8 mouse cellular contexts compared by ENCODE assay signal in the genomic region with DNA sequence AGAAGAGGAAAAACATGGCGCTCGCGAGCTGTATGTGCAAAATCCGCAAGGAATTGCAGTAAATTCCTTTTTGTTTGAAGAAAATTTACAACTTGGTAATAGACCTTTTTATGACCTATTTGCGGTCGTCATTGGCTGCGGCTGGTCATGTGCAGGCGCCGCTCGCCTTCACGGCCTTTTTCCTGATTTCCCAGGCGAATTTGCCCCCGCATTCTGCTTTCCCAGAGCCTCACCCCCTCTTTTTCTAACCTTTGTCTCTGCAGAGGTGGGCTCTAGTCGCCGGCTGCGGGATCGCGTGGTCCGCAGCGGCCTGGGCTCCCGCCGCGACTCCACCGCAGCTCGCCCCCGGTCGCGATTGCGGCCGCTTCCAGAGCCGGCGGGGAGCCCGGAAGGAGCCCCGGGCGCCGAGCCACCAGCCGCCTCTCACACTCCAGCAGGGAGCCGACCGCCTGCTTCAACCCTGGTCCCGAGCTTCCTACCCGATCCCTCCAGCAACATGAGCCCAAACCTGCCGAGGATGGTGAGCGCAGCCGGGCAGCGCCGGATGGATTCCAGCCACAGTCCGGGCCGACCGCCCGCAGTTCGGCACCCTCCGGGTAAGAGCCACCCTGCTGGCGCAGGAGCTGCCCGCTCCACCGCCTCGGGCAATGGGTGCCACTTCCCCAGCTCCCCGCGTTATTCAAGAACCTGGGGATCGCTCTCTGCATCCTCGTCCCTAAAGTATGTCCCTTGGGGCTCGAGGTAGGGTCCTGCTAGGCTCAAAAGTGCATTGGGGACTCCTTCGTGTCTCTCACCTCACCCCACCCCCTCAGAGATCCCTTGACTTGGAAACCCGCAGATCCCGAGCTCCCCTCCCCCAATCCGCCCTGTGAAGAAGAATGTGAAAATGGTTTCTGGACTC. TPM values are rescaled to one million over a fixed set of nuclear protein-coding genes. Genes with fewer than 3 reads are reported as not detected.
DNase-seq lines count a peak whose midpoint lies in the region; ATAC-seq and TF ChIP-seq lines count a peak whose summit lies in the region.

TSS of gene Hoxd3 (plus strand) at position 207 of the 901 bp plus-strand sequence.
TSS of gene Hoxd4 (plus strand) at position 209 of the 901 bp plus-strand sequence.

- peaks cover 0 to 2% of the 10 kb centered on the region in 2 experiments; a peak in 1 of 4 replicates for H3K4me1 ChIP-seq in ES-E14 (ENCODE audit: control insufficient read depth in 2 of 2, insufficient read depth in 2 of 2, low read length in 2 of 2, poor library complexity in 1 of 2)
- peaks cover 13% of the 10 kb centered on the region for H3K4me1 ChIP-seq in heart, embryonic 13.5 days
- peaks cover 39% of the 10 kb centered on the region for H3K4me1 ChIP-seq in neural tube, embryonic 14.5 days (ENCODE audit: control insufficient read depth, insufficient read depth, low read length)

- no peak within 1 kb of the TSS for H3K27ac ChIP-seq in ES-E14 (ENCODE audit: insufficient read depth, low read depth, low read length, poor library complexity, severe bottlenecking)
- H3K27ac ChIP-seq in heart, embryonic 13.5 days (replicated peaks): no peak within 1 kb of the TSS
- H3K27ac ChIP-seq in neural tube, embryonic 14.5 days (ENCODE audit: low read depth, low read length): peak within 1 kb of the TSS; percentile 100

- H3K9me3 ChIP-seq in ES-E14 (ENCODE audit: control insufficient read depth, insufficient read depth, low read depth, low read length): no peaks in the 10 kb centered on the region
- no peaks in the 10 kb centered on the region for H3K9me3 ChIP-seq in heart, embryonic 13.5 days
- no peaks in the 10 kb centered on the region for H3K9me3 ChIP-seq in neural tube, embryonic 14.5 days (ENCODE audit: control insufficient read depth, low read length)

- H3K4me2 ChIP-seq in heart, embryonic 13.5 days: peak within 1 kb of the TSS; percentile 68
- peak within 1 kb of the TSS; percentile 75 for H3K4me2 ChIP-seq in neural tube, embryonic 14.5 days (ENCODE audit: low read depth, low read length)

- no peaks in the 10 kb centered on the region for H3K36me3 ChIP-seq in ES-E14 (ENCODE audit: control insufficient read depth, insufficient read depth, low read length, poor library complexity, severe bottlenecking)
- H3K36me3 ChIP-seq in heart, embryonic 13.5 days: no peaks in the 10 kb centered on the region
- H3K36me3 ChIP-seq in neural tube, embryonic 14.5 days (ENCODE audit: control insufficient read depth, insufficient read depth, low read length): no peaks in the 10 kb centered on the region

- under 1% methylated on average over 65 of the region's 65 CpGs for WGBS in heart, embryonic 13.5 days
- under 1% methylated on average over 65 of the region's 65 CpGs for WGBS in neural tube, embryonic 14.5 days

- peaks cover 99% of the 10 kb centered on the region for H3K27me3 ChIP-seq in heart, embryonic 13.5 days (replicated peaks)
- H3K27me3 ChIP-seq in neural tube, embryonic 14.5 days (ENCODE audit: control insufficient read depth, insufficient read depth, low read length): no peaks in the 10 kb centered on the region

- H3K4me3 ChIP-seq in ES-E14 (ENCODE audit: insufficient read depth in 1 of 2, low read depth in 1 of 2, low read length in 2 of 2, poor library complexity in 1 of 2, severe bottlenecking in 1 of 2): peak within 1 kb of the TSS; percentile 46 to 52
- H3K4me3 ChIP-seq in heart, embryonic 13.5 days: peak within 1 kb of the TSS; percentile 49
- H3K4me3 ChIP-seq in neural tube, embryonic 14.5 days (ENCODE audit: low read depth, low read length): peak within 1 kb of the TSS; percentile 99

- H3K9ac ChIP-seq in ES-E14 (ENCODE audit: insufficient read depth, low read depth, low read length, poor library complexity, severe bottlenecking): no peak within 1 kb of the TSS
- H3K9ac ChIP-seq in heart, embryonic 13.5 days: peak within 1 kb of the TSS; percentile 35; the same call in 1 of the 2 replicates
- peak within 1 kb of the TSS; percentile 100 for H3K9ac ChIP-seq in neural tube, embryonic 14.5 days (replicated peaks; ENCODE audit: low read depth, low read length)

- no peak for ATAC-seq in heart, embryonic 13.5 days (ENCODE audit: extremely low read depth, insufficient number of reproducible peaks, low FRiP score, low TSS enrichment)
- ATAC-seq in neural tube, embryonic 14.5 days (ENCODE audit: low read depth): peak; percentile 74
- ATAC-seq in monocyte, adult 5-6 weeks (replicated peaks; ENCODE audit: insufficient number of reproducible peaks, low FRiP score, low TSS enrichment, poor library complexity, severe bottlenecking): no peak

- in situ Hi-C loops in ES-E14 (cut with MboI; ENCODE audit: low sequenced_read_pairs in 2 of 2, unreplicated experiment in 2 of 2): loop anchor here (10.0 to 25.0 kb wide), 4 partner anchors 343 to 875 kb away; no protein-coding TSS in a partner anchor

- no peak for DNase-seq in ES-E14 (ENCODE audit: low read depth, low spot score)
- peak; percentile 81 for DNase-seq in adrenal gland, postnatal 14 days
- DNase-seq in kidney, postnatal 25 days: peak; percentile 80 to 87
- no peak for DNase-seq in thymus, postnatal 0 days (ENCODE audit: low spot score)
- no peak for DNase-seq in left cerebral cortex, adult 8-10 months (ENCODE audit: low spot score in 2 of 2)

TF ChIP-seq in ES-E14, 5 proteins besides CTCF, POLR2A, EP300 and RAD21:
- TF ChIP-seq CHD2 (IDR thresholded peaks at IDR 0.05; ENCODE audit: low read depth, low read length) (no peak), ZNF384 (IDR thresholded peaks at IDR 0.05; ENCODE audit: low read depth, low read length) (no peak), ZC3H11A (IDR thresholded peaks at IDR 0.05; ENCODE audit: borderline replicate concordance, low read depth, low read length) (no peak), MAFK (IDR thresholded peaks at IDR 0.05; ENCODE audit: insufficient read depth, low read depth, low read length) (no peak), HCFC1 (IDR thresholded peaks at IDR 0.05; ENCODE audit: borderline replicate concordance, insufficient read depth, low read length) (no peak)

RNA-seq across cellular contexts. Expression of gene Hoxd3, which starts in this region (rescaled TPM):
- 0.40 TPM in 1 of 2 replicates, not detected in the other for total RNA-seq in ES-E14 (2012; rRNA removed)
- total RNA-seq in adrenal gland, postnatal 14 days (2021): 0.85 and 0.98 TPM in 2 replicates
- polyA plus RNA-seq in heart, embryonic 13.5 days (2015; fragmentation: Nextera tagmentation; extraction: Ambion mirVana): 0.74 and 0.89 TPM in 2 replicates
- 13.5 and 13.9 TPM in 2 replicates for polyA plus RNA-seq in neural tube, embryonic 14.5 days (2014; fragmentation: Nextera tagmentation; extraction: Ambion mirVana)
- not detected in 3 replicates for total RNA-seq in monocyte, adult 5-6 weeks (2017)
- 0.10 and 0.37 TPM in 2 replicates for polyA plus RNA-seq in thymus, postnatal 0 days (2015; fragmentation: Nextera tagmentation; extraction: Ambion mirVana)
- total RNA-seq in left cerebral cortex, adult 8-10 months (2022): not detected

RNA-seq across cellular contexts. Expression of gene Hoxd4, which starts in this region (rescaled TPM):
- 0.16 and 0.94 TPM in 2 replicates for total RNA-seq in ES-E14 (2012; rRNA removed)
- 13.9 and 17.8 TPM in 2 replicates for total RNA-seq in adrenal gland, postnatal 14 days (2021)
- polyA plus RNA-seq in heart, embryonic 13.5 days (2015; fragmentation: Nextera tagmentation; extraction: Ambion mirVana): not detected in 2 replicates
- 4.7 and 5.5 TPM in 2 replicates for polyA plus RNA-seq in neural tube, embryonic 14.5 days (2014; fragmentation: Nextera tagmentation; extraction: Ambion mirVana)
- total RNA-seq in monocyte, adult 5-6 weeks (2017): not detected in 3 replicates
- polyA plus RNA-seq in thymus, postnatal 0 days (2015; fragmentation: Nextera tagmentation; extraction: Ambion mirVana): 0.17 TPM in 1 of 2 replicates, not detected in the other
- total RNA-seq in left cerebral cortex, adult 8-10 months (2022): not detected

Comparison
In these comparisons a context has a peak if more than half of its experiments do, and no peak if none do; other contexts are left out.
1. DNase-seq: peak in adrenal gland, postnatal 14 days (single experiment) and kidney, postnatal 25 days (2 of 2); none in ES-E14 (single experiment), thymus, postnatal 0 days (single experiment) and left cerebral cortex, adult 8-10 months (0 of 2).
2. H3K4me3 ChIP-seq: peak in every context shown above with its lines; median percentile 99 in neural tube, embryonic 14.5 days; 49 in ES-E14; 49 in heart, embryonic 13.5 days.